Mouse (Mus musculus) right cerebral cortex, postnatal 14 days (tissue): ENCODE measurements around the gene Dirc2.
A peak's percentile ranks its signal among the peaks of the same experiment; 100 is the strongest.

Experiments used
- DNase-seq: peaks from one replicate; pipeline ENCODE4 v3.0.0; 2022

Dirc2 gene

DNA sequence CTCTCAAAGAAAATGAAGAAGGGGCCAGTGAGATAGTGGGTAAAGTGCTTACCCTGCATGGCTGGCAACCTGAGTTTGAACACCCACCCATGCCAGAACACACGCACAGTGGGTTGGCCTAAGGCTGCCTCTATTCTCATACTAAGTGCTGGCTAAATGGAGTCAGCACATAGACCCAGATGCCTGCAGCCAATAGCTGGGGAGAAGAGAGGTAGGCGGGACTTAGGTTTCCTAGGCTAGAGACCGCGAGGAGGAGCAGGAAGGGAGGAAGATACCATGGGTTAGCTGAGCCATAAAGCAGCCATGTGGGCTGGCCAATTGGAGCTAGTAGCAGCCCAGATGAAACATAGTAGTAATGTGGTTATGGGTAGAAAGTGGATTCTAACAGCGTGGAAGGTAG, 3.4 kb upstream of the Dirc2 start:
- no peak for DNase-seq

DNA sequence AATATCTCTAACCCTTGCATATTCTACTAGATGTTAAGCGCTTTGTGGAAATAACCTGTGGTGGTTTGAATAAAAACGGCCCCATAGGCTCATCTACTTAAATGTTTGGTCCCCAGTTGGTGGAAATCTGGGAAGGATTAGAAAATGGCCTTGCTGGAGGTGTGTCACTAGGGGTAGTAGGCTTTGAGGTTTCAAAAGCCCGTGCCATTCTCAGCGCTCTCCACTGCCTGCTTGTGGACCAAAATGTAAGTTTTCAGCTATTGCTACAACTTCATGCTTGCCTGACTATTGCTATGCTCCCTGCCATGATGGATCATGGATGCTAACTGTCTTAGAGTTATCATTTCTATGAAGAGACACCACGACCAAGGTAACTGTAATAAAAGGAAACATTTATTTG, 2.5 kb upstream of the Dirc2 start:
- DNase-seq: no peak

DNA sequence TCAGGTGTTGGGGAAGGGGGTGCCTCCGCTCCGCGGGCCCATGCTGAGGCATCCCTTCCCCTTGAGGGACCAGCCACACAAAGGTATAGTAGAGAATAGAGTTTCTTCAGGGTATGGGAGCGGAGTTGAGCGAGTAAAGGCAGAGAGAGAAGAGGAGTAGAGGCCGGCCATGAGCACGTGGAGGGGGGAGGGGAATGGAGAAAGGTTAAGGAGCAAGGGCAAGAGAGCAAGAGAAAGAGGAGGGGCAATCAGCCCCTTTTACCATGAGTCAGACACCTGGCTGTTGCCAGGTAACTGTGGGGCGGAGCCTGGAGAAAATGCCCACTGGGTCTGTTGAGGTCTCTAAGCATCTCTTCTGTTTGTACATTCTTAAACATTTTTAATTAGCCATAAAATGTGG, 2.0 kb upstream of the Dirc2 start:
- no peak for DNase-seq

DNA sequence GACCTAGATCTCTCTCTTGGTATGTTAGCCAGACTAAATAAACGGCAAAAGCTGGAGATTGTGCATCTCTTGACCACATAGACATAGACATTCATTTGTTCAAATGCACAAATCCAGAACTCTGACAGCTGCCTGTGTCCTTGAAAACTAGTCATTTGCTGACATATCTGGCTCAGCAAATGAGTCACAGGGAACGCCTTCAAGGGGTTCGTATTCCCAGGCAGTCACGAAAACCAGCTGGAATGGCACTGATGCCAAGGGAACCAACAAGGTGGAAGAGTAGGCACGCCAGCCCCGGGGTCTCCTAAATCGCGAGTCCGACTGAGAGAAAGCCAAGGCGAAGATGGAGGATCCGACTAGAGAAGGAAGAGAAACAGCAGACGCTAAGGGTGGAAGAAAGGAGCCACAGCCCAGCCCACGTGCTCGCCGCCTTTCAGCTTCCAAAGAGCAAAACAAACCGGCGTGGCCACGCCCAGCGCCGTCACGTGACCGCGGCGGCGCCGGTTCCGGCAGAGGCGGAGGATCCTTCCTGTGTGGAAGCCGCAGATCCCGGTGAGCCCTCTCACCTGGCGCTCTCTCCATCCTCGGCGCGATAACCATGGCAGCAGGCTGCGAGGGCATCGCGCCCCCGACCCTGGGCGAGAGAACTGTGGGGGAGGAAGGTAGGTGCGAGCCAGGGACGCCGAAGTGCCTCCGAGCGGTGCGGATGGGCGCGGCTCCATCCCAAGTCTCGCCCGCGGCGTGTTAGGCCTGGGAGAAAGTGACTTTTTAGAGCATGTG, 912 bp upstream of the Dirc2 start, which contains the start of gene Hspbap1:
Gene Hspbap1, plus strand, starts transcription at position 498 of the 780 bp plus-strand sequence.
- DNase-seq: peak; percentile 88

- DNase-seq: no peak
These were observed 729 bp downstream of the Dirc2 start for GRCm38 (mm10) chr16:35768469-35768784.

- no peak for DNase-seq
These were observed 2.8 kb downstream of the Dirc2 start for GRCm38 (mm10) chr16:35766366-35766765.

DNA sequence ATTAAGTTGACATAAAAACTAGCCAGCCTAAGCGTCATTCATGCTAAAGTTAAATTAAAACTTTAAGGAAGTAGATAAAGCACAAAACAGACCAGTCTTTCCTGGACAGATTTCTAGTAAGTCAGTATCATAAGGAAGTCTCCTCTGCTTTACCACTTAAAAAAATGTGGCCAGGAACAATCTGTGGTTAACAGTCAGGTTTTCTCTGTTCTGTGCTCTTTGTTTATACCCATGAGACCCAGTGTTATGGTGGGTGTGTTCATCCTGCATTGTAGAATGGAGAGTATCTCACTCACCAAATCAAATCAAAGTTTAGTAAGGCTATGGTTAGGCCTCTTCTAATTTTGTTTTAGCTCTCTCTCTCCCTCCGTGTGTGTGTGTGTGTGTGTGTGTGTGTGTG, 3.7 kb downstream of the Dirc2 start:
- DNase-seq: no peak

DNA sequence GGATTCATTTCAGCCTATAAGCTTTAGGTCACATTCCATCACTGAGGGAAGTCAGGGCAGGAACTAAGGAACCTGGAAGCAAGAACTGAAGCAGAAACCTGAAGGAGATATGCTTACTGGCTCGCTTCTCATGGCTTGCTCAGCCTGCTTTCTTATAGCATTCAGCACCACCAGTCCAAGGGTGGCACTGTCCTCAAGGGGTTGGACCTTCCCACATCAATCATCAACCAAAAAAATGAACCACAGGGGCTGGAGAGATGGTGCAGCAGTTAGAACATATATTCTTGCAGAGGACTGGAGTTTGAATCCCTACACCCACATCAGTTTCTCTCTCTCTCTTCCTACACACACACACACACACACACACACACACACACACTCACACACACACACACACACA, 4.2 kb downstream of the Dirc2 start:
- DNase-seq: no peak

DNA sequence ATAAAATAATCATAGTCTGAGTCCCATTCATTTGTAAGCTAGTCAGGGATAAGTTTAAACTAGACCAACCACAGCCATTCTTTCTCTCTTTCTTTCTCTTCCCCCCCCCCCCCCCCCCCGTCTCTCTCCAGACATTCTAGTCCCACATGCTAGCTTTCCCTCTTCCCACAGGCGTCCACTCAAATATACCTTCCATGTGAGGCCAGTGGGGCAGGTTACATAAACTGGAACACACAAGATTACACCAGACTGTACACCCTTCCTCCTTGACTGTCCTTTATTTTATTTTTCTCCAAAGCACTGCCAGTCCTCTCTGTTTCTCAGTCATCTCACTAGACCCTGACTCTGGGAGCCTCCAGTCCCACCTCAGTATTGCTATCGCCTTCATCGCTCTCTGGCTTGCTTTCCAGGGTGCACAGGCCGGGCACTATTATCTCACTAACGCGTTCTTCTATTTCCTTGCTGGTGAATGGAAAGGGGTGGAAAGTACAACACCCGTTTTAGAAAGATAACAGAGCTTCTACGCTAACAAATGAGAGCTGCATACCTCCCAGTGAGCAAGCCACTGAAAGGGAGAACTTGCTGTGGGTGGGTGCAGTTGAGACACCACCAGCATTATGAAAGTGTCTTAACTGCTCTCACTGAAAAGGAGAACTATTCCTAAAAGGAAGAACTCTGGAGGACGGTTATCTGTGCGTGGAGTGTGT, 5.4 kb downstream of the Dirc2 start:
- DNase-seq: no peak

GRCm38 (mm10) chr16:35759401-35759800, 9.8 kb downstream of the Dirc2 start:
- DNase-seq: no peak

- no peak for DNase-seq
These were observed 12.5 kb downstream of the Dirc2 start for GRCm38 (mm10) chr16:35756697-35757096.

GRCm38 (mm10) chr16:35755502-35756334, 13.4 kb downstream of the Dirc2 start:
- DNase-seq: no peak

GRCm38 (mm10) chr16:35753926-35754325, 15.2 kb downstream of the Dirc2 start:
- no peak for DNase-seq

GRCm38 (mm10) chr16:35751841-35752240, 17.3 kb downstream of the Dirc2 start:
- no peak for DNase-seq

DNA sequence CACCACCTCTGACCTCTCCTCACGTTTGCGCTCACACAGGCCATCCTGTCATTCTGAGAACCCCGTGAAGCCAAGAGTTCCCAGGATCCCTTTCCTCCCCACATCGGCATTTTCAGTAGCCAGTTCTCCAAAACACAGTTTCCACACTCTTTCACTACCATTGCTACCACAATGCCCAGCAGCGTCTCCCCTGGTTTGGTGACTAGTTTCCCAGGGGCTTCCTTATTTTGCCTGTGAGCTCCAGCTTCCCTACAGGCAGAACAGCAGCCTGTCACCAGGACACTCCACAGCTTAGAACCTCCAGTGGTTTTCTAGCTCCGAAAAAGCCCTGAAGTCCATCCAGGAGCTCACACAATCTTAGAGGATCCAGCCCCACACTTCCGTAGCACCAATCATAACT, 19.8 kb downstream of the Dirc2 start:
- no peak for DNase-seq

GRCm38 (mm10) chr16:35748237-35748603, 20.9 kb downstream of the Dirc2 start:
- DNase-seq: no peak

- DNase-seq: no peak
These were observed 21.5 kb downstream of the Dirc2 start for GRCm38 (mm10) chr16:35747417-35748236.

DNA sequence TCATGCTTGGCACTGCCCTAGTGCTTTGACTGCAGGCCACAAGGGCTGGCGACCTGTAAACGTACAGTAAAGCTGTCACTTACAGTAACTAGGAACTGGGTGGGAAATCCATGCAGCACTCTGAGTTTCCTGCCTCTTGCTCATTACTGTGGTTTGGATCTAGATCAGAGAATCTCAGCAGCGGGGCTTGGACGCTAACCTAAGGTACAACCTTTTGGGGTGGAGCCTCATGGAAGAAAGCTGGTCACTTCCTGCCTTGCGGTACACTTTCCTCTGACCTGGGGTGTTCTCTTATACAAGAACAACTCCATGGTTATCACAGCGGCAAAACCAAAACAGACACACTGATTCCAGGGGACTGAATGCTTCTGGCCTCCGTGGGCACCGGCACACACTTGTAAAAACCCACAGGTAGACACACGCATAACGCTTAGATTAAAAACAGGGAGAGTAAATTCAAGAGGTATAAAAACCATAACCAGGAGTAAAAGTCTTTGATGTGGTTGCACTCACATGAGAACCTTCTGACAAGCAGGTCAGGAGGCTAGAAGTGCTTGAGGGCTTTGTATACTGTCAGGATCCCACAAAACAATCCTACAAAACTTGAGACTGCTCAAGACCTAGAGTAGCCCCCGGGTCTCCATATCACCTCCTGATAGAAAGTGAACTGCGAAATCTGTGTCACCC, 26.8 kb downstream of the Dirc2 start:
- DNase-seq: no peak

- DNase-seq: no peak
These were observed 27.5 kb downstream of the Dirc2 start for GRCm38 (mm10) chr16:35741621-35742020.

- DNase-seq: no peak
These were observed 28.2 kb downstream of the Dirc2 start for GRCm38 (mm10) chr16:35740943-35741342.

DNA sequence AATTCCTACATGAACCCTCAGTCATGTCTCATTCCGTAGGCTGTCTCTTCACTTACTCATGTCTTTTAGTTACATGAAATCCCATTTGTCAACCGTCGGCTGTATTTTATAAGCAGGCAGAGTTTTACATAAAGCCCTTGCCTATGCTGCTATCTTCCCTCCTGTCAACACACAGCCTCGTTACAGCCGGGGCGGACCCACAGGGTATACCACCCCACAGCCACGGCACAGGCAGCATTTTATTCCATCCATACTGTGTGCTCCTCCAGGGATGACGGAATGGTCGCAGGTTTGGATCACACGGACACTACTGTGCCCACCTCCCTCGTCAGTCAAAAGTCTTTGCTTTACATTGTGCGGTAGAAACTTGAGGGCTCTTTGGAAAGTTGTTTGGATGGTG, 28.8 kb downstream of the Dirc2 start:
- DNase-seq: no peak

- DNase-seq: no peak
These were observed 29.6 kb downstream of the Dirc2 start for GRCm38 (mm10) chr16:35739548-35739947.
